Mouse (Mus musculus) liver, embryonic 14.5 days (tissue): Measurements from ENCODE around the gene Mrpl54. TPM values are rescaled to one million over a fixed set of nuclear protein-coding genes. Genes with fewer than 3 reads are reported as not detected.

Experiments
- ATAC-seq: fragments of 200-750 bp; cut with Nextera tagmentation; 2 replicates; pipeline ENCODE4 v1.8.0; 2017; ENCODE audit warnings: moderate number of reproducible peaks, mild to moderate bottlenecking, moderate library complexity; ENCODE audit not compliant: insufficient read depth
- DNase-seq, 3 experiments: peaks; one replicate each; pipeline ENCODE4 v3.0.0-alpha.2; 2012 to 2013; ENCODE audit warnings: low read depth in 3 of 3, low spot score in 3 of 3
- H3K27ac ChIP-seq: fragments of 300-500 bp; sonication (generic); 2 replicates; pipeline ENCODE4 v1.5.1; 2014; ENCODE audit warnings: moderate library complexity, mild to moderate bottlenecking, control low read depth, inconsistent platforms
- H3K27me3 ChIP-seq: fragments of 300-500 bp; sonication (generic); 2 replicates; pipeline ENCODE4 v1.6.1; 2014; ENCODE audit warnings: mild to moderate bottlenecking, low read length, moderate library complexity; ENCODE audit not compliant: control insufficient read depth, insufficient read depth
- H3K36me3 ChIP-seq: fragments of 300-500 bp; sonication (generic); replicated peaks from 2 replicates; pipeline ENCODE4 v1.6.1; 2014; ENCODE audit warnings: low read depth; ENCODE audit not compliant: control insufficient read depth, insufficient read depth
- H3K4me1 ChIP-seq, 2 experiments: fragments of 200-500 bp in 1 of 2; fragments of 300-500 bp in 1 of 2; sonication (generic) in 1 of 2; replicated peaks; 2 replicates each; pipeline ENCODE4 v1.6.1; 2012 to 2014; ENCODE audit warnings: antibody characterized with exemption in 1 of 2, inconsistent platforms in 1 of 2, low read length in 1 of 2; ENCODE audit not compliant: control insufficient read depth in 2 of 2, insufficient read depth in 2 of 2
- H3K4me2 ChIP-seq: fragments of 300-500 bp; sonication (generic); 2 replicates; pipeline ENCODE4 v1.6.1; 2014; ENCODE audit warnings: low read depth, mild to moderate bottlenecking, control low read depth, moderate library complexity
- H3K4me3 ChIP-seq, 2 experiments: fragments of 200-500 bp in 1 of 2; fragments of 300-500 bp in 1 of 2; sonication (generic) in 1 of 2; 2 replicates each; pipeline ENCODE4 v1.5.1; 2012 to 2014; ENCODE audit warnings: low read depth in 2 of 2, low read length in 2 of 2, mild to moderate bottlenecking in 2 of 2, control low read depth in 1 of 2, inconsistent platforms in 1 of 2, moderate library complexity in 1 of 2; ENCODE audit not compliant: insufficient read depth in 1 of 2
- H3K9ac ChIP-seq: fragments of 300-500 bp; sonication (generic); replicated peaks from 2 replicates; pipeline ENCODE4 v1.6.1; 2014; ENCODE audit warnings: mild to moderate bottlenecking, control low read depth, moderate library complexity
- H3K9me3 ChIP-seq: fragments of 300-500 bp; sonication (generic); 2 replicates; pipeline ENCODE4 v1.6.1; 2016; ENCODE audit warnings: low read length, mixed read lengths; ENCODE audit not compliant: control insufficient read depth
- CTCF ChIP-seq: IDR thresholded peaks from 2 replicates; pipeline ENCODE4 v1.5.1; 2016; ENCODE audit warnings: antibody characterized with exemption, low read depth, control low read depth
- EP300 ChIP-seq: IDR thresholded peaks from 2 replicates; pipeline ENCODE4 v1.6.1; 2016; ENCODE audit warnings: antibody characterized with exemption, low read depth
- WGBS: fragments of 180-500 bp; shearing (Covaris S2); extraction: QIAGEN DNeasy Blood & Tissue Kit; methylation state at CpG from one replicate; pipeline ENCODE4 v1.1.7; 2014; ENCODE audit not compliant: insufficient replicate concordance; 5-methylcytosine and 5-hydroxymethylcytosine counted together
- polyA plus RNA-seq, 2 experiments: library from polyadenylated mRNA; depleted of rRNA in 1 of 2; stranded (reverse) in 1 of 2; unstranded in 1 of 2; fragments of >200 nt; fragmentation: Nextera tagmentation in 1 of 2; extraction: Ambion mirVana in 1 of 2; gene quantifications; 2 replicates each; pipeline versions ENCODE4 v1.2.1 to v1.2.3; 2012 to 2014

Gene Mrpl54
- polyA plus RNA-seq, 2 experiments, result 49.9 to 113 TPM

DNA sequence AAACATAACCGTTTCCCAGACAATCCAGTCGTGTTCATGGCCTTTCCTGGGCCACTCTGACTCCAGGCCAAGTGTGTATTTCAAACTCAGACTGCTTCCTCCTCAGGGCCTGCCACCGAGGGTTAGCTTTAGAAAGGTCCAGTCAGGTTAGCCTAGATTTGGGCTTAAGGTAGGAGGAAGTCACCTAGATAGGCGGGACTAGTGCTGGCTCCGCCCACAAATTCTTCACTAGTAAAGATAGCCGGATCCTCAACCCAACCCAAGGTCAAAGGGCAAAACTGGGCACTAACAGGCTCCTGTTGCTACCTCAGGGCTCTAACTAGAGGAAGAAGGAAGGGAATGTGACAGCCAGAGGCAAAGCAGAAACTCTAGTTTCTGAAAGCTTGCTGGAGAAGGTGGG, 19.9 kb upstream of the Mrpl54 start:
- H3K9ac ChIP-seq, result no peak overlapping the region
- ATAC-seq (no peak), DNase-seq (no peak)
- no peak overlapping the region for H3K27ac ChIP-seq
- H3K4me1 ChIP-seq, result peaks cover 7 to 13% of the 10 kb centered on the region in 2 experiments; a peak in 2 of 4 replicates
- H3K27me3 ChIP-seq, result peaks cover 21% of the 10 kb centered on the region
- peak overlapping the region; percentile 64 for H3K4me2 ChIP-seq
- H3K4me3 ChIP-seq, result no peak overlapping the region
- WGBS, result 31% methylated on average over 6 of the region's 6 CpGs
- no peaks in the 10 kb centered on the region for H3K36me3 ChIP-seq
- no peaks in the 10 kb centered on the region for H3K9me3 ChIP-seq
- no peak for TF ChIP-seq EP300
- no peak for TF ChIP-seq CTCF

DNA sequence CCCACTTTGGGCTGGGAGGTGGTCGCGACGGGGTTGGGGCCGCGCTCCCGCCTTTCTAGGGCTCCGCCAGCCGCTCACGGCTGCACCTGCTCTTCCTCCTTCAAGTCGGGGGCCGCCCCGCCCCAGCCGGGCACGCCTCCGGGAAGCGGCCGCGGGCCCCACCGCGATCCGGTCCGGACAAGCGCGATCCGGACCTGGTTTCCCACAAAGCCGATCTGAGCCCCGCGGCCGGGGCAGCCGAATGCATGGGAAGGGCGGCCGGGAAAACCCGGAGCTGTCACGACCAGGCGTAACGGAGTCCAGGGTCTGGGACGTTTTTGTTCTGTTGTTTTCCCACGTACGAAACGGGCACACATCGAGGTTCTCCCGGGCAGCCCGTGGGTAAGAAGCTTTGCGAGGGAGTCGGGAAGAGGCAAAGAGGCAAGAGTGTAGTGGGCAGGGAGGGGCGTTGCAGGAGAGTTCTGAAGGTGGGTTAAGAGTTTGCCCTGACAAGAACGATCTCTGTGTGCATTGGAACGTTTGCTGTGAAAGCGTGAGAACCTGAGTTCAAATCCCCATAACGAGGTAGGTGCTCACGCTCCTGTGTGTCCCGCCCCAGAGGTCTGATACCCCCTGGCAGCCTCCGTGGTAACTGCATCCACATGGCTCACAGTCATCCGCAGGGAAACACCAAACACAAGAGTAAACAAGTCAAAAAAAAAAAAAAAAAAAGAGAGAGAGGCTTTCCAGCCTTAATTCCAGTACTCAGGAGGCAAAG, 19.1 kb upstream of the Mrpl54 start:
- H3K9ac ChIP-seq, result peak overlapping the region; percentile 21
- no peak for TF ChIP-seq CTCF
- peak; percentile 40; the same call in 1 of the 2 replicates for TF ChIP-seq EP300
- peak overlapping the region; percentile 35 to 58 for H3K4me3 ChIP-seq
- no peaks in the 10 kb centered on the region for H3K9me3 ChIP-seq
- ATAC-seq, result peak; percentile 73
- peaks cover 24% of the 10 kb centered on the region for H3K27me3 ChIP-seq
- DNase-seq, result peak; percentile 66 to 73 (median 72)
- 2% methylated on average over 54 of the region's 54 CpGs for WGBS
- peak overlapping the region; percentile 64 for H3K4me2 ChIP-seq
- H3K27ac ChIP-seq, result no peak overlapping the region
- H3K36me3 ChIP-seq, result no peaks in the 10 kb centered on the region
- H3K4me1 ChIP-seq, result peaks cover 5 to 8% of the 10 kb centered on the region in 2 experiments; a peak in 2 of 4 replicates

DNA sequence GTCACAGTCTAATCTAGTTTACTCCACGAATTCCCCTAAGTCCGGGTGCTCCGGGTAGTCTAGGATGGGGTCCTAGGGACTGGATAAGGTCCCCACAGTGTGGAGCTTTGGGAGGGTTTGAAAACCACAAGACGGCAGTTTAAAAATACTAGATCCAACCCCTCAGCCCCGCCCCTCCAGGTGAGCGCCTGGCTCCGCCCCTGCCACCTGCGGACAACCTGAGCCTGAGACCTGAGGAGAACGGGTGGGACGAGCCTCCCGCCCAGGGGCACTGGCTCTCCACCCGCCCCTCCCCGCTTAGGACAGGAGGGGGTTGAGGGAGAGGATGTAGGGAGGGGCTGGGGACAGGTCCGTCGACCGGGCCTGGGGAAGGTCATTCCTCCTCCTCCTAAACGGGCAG, 18.0 kb upstream of the Mrpl54 start:
- TF ChIP-seq CTCF (no peak), EP300 (no peak)
- Histone ChIP-seq H3K36me3 (no peaks in the 10 kb centered on the region), H3K9ac (no peak overlapping the region), H3K9me3 (no peaks in the 10 kb centered on the region), H3K27me3 (peaks cover 24% of the 10 kb centered on the region), H3K4me2 (no peak overlapping the region), H3K4me1 (peaks cover 5 to 8% of the 10 kb centered on the region in 2 experiments; a peak in 2 of 4 replicates), H3K27ac (no peak overlapping the region), H3K4me3 (no peak overlapping the region)
- ATAC-seq (no peak), DNase-seq (no peak)
- 16% methylated on average over 17 of the region's 17 CpGs for WGBS

DNA sequence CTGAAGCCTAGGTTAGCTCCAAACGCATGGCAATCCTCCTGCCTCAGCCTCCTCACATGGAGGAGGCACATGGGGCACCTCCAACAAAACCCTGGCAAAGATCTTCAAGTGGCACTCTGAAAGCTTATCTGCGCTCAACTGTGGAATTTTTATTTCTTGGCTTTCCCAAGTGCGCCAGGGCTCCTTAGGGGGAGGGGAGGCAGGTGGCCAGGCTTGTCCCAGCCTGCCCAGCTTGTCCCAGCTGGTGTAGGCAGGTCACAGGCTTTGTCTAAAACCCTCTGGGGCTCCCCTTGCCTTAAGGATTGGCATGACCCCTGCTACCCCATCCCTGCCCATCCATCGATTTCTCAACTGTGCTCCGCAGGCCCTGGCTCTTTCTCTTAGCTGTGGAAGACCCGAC, 17.5 kb upstream of the Mrpl54 start:
- no peak overlapping the region for H3K4me2 ChIP-seq
- DNase-seq (no peak), ATAC-seq (no peak)
- no peaks in the 10 kb centered on the region for H3K9me3 ChIP-seq
- no peaks in the 10 kb centered on the region for H3K36me3 ChIP-seq
- TF ChIP-seq CTCF (no peak), EP300 (no peak)
- no peak overlapping the region for H3K27ac ChIP-seq
- peaks cover 24% of the 10 kb centered on the region for H3K27me3 ChIP-seq
- peaks cover 5 to 8% of the 10 kb centered on the region in 2 experiments; a peak in 2 of 4 replicates for H3K4me1 ChIP-seq
- 54% methylated on average over 6 of the region's 6 CpGs for WGBS
- H3K4me3 ChIP-seq, result no peak overlapping the region
- H3K9ac ChIP-seq, result no peak overlapping the region

DNA sequence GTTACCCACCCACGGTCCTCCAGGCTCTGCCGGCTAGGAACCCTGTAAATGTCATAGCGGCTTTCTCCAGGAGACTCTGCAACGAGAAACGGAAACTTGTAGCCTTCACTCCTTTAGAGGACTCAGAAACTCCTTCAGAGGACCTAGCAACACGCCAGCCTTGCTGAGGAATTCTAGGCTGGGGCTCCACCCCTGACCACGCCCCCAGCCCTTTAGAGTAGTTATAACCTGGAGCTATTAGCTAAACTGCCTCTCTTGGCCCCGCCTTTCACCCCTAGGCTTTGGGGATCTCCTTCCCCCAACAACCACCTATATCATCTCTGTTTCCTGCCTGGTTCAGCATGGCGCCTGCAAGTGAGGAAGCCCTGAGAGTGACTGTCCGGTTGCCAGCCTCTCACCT, 12.8 kb upstream of the Mrpl54 start:
- peaks cover 13% of the 10 kb centered on the region for H3K27me3 ChIP-seq
- DNase-seq (no peak), ATAC-seq (no peak)
- H3K4me2 ChIP-seq, result no peak overlapping the region
- H3K9ac ChIP-seq, result no peak overlapping the region
- H3K9me3 ChIP-seq, result no peaks in the 10 kb centered on the region
- no peaks in the 10 kb centered on the region for H3K4me1 ChIP-seq
- TF ChIP-seq EP300 (no peak), CTCF (no peak)
- WGBS, result 31% methylated on average over 10 of the region's 10 CpGs
- no peaks in the 10 kb centered on the region for H3K36me3 ChIP-seq
- no peak overlapping the region for H3K4me3 ChIP-seq
- H3K27ac ChIP-seq, result no peak overlapping the region
